Mouse (Mus musculus): ENCODE measurements around the gene Cenpb.

Cenpb gene

DNA sequence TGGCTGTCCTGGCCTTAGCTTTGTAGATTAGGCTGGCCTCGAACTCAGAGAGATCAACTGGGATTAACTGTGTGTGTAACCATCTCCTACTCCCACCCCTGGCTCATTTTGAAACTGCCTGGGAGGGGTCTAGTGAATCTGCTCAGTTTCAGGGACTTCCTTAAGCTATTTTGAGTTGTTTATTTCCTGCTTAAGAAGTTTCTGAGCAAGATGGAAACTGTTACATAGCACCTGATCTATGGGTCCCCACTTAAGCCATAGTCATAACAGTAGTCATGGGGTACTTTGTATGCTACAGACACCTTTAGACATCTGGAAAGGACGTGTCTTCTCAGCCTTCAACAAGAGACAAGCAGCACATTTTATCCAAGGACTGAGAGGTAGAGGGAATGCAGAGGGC lies 20.8 kb upstream of the Cenpb start:
- DNase-seq (ENCODE audit: low spot score in 2 of 2) = no peak

- DNase-seq (ENCODE audit: low spot score in 2 of 2) = no peak
Observed at GRCm38 (mm10) chr2:131196606-131197316, 16.9 kb upstream of the Cenpb start.

- DNase-seq (ENCODE audit: low spot score in 2 of 2) = no peak
Observed at GRCm38 (mm10) chr2:131191005-131191390, 11.1 kb upstream of the Cenpb start.

DNA sequence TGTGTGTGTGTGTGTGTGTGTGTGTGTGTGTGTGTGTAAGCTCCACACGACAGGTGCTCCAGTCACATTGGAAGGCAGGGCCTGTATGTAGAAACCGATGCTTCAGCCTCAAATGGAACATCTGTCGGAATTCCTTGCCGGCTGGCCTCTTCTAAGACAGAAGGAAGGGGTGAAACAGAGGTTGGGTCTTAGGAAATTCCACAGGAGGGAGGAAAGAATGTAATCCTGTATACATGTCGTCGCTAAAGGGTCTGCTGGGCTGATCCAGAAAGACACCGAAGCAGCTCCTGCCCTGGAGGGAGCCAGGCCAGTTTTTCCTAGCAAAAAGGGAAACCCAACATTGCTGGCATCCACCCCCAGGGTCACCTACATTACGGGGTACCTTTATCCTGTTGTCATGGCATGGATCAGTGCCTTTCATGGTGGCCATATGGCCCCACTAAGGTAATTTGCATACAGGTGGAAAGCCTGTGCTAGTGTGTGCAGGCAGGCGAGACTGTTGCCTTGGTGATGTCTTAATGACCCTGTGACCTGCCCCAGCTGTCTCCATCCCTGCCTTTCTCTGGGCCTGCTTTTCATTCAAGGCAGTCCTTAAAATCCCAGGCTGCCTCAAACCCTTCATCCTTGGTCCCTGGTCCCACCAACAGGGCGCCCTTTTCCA lies 10.6 kb upstream of the Cenpb start:
- DNase-seq (ENCODE audit: low spot score in 2 of 2) = no peak

- no peak for DNase-seq (ENCODE audit: low spot score in 2 of 2)
Observed at GRCm38 (mm10) chr2:131189521-131190309, 9.8 kb upstream of the Cenpb start.

- DNase-seq (ENCODE audit: low spot score in 2 of 2) = no peak
Observed at GRCm38 (mm10) chr2:131188311-131188710, 8.4 kb upstream of the Cenpb start.

DNA sequence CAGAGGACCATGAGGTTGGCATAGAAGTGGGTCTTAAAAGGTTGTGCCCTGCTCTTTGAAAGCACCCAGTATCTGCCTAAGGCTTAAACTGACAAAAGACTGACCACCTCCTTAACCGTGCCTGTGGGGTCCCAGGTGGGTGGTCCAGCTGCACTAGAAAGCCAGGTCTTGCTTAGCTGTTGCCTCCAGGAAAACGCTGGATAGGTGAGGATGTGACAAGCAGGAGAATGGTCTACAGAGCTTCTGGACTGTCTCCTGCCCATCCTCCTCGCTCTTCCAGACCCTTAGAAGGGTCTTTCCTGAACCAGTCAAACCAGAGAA lies 7.7 kb upstream of the Cenpb start:
- DNase-seq (ENCODE audit: low spot score in 2 of 2) = no peak

DNA sequence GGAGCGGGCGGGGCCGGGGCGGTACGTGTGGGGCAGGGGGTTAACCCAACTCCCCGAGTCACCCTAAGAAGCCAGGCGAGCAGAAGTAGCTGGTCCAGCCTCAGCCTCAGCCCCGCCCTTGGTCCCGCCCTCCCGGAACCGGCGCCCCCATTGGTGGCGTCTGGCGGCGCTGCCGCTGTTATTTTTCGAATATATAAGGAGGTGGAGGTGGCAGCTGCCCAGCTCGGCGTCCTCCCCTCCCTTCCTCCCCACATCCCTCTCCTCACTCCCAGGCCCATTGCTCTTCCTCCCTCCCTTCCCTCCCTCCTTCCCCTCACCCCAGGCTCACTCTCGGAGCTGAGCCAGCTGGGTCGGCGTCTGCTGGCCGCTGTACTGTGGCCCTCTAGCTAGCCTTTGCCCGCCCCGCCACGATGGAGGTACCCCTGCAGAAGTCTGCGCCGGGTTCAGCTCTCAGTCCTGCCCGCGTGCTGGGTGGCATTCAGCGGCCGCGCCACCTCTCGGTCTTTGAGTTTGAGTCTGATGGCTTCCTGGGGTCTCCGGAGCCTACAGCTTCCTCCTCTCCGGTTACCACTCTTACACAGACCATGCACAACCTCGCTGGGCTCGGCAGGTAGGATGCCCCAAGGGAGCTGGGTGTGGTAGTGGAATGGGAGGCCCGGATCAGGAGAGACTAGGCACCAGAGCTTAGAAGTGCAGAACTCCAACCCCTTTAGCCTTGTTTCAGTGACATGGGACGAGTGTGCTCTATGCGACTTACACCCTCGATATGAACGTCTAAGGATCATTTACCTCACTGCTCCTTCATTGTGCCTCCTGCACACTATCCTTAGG lies 7.1 kb upstream of the Cenpb start, which contains the start of the genes Cdc25b and Spef1:
Gene Cdc25b (plus strand): TSS at position 179 of the 831 bp plus-strand sequence.
Gene Spef1 (minus strand): TSS at position 512 of the 831 bp plus-strand sequence.
- peak; percentile 78 to 86 for DNase-seq (ENCODE audit: low spot score in 2 of 2)

DNA sequence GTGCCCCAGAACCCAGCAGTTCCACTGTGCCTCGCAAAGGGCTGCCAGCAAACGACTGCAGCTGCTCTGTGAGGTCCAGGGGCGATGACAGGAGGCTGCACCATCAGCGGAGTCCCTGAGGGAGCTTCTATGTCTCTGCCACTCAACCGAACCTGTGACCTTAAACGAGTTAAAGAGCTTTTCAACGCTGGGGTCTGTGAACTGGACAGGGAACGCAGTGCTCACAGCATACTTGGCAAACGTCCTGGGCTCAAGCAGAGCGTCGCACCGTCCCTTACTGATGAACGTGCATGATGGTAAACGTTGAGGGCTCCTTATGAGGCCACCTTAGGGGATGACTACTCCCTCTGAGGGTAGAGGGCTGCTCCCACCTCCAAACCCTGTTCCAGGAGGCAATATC lies 6.5 kb upstream of the Cenpb start:
- DNase-seq (ENCODE audit: low spot score in 2 of 2) = no peak

DNA sequence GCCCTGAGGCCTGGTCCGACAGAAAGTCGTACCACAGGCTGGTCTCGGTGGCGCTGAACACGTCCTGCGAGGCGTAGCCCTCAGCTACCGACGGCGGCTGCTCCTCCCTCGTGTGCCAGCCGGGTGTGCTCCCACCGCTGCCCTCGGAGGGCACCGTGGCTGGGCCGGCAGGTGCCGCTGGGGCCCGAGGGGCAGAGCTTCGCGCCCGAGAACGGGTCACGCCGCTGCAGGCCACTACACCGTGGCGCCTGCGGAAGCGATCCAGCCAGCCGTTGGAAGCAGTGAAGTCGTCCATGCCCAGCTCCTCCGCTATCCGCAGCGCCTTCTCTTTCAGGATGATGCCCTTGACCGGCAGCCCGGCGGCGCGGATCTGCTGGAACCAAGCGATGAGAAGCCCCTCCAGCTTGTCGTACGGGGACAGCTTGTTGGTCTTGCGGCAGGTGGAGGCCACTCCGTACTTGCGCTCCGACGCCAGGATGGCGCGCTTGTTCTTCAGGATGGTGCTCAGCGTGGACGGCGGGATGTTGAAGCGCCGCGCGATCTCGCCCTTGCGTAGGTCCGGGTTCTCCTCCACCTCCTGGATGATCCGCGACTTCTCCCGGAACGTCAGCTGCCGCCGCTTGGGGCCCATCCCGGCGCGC lies 501 bp downstream of the Cenpb start:
- DNase-seq (ENCODE audit: low spot score in 2 of 2) = peak in 1 of 2 experiments; percentile 59

DNA sequence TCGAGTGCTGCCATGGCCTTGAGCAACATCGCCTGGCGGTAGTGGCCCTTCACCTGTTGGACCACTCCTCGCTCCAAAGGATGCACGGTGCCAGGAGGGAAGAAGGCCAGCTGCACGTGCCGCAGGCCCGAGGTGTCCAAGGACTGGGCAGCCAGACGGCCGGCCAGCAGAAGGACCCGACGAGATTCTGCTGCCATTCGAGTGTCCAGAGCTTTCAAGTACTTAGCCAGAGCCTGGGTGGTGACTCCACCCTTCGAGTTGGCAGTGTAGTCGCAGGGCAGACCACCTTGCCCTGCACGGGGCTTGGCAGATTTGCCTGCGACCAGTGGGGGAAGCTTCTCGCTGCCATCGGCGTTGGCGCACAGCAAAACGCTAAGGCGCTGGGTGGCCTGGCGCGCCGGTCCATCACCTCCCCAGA lies 1.0 kb downstream of the Cenpb start:
- DNase-seq (ENCODE audit: low spot score in 2 of 2) = no peak

- no peak for DNase-seq (ENCODE audit: low spot score in 2 of 2)
Observed at GRCm38 (mm10) chr2:131177932-131178331, 1.9 kb downstream of the Cenpb start.

- DNase-seq (ENCODE audit: low spot score in 2 of 2) = peak in 1 of 2 experiments; percentile 61
Observed at GRCm38 (mm10) chr2:131176491-131176890, 3.4 kb downstream of the Cenpb start.

DNA sequence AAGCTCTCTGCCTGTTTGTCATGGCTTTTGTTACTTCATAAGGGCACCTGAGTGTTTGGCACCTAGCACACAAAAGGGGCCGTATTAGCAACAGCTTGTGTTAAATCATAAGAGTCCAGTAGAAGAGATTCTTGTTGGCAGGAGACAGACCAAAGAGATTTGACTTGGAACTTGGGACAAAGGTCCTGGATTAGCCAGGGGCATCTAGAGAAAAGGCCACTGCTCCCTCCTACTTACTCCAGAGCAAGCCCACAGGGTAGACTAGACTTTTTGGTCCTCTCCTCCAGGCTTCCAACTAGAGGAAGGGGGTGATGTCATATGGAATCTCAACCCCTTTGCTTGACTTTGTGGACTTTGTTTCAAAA lies 3.9 kb downstream of the Cenpb start:
- no peak for DNase-seq (ENCODE audit: low spot score in 2 of 2)

- DNase-seq (ENCODE audit: low spot score in 2 of 2) = no peak
Observed at GRCm38 (mm10) chr2:131175286-131175944, 4.5 kb downstream of the Cenpb start.

DNA sequence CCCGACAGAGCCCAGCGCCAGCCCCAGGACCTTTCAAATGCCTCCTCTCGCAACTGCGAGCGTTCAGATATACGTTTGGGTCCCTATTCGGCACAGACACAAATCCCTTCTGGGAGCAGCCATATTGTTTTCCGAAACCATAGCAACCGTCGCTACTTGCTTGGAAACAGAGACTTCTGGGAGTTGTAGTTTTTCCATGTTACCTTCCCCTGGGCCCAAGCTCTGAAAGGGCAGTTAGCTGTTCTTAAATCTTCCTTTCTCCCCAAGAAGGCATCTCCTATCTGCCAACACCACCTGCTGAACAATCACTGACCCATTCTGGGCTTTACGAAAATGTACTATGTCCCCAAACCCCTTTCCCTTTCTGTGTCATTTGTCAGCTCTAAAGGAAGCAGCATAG lies 5.2 kb downstream of the Cenpb start:
- DNase-seq (ENCODE audit: low spot score in 2 of 2) = peak; percentile 50 to 52

GRCm38 (mm10) chr2:131172322-131172721 lies 7.5 kb downstream of the Cenpb start:
- DNase-seq (ENCODE audit: low spot score in 2 of 2) = no peak

- DNase-seq (ENCODE audit: low spot score in 2 of 2) = peak; percentile 66 to 82
Observed at GRCm38 (mm10) chr2:131171401-131172104, 8.3 kb downstream of the Cenpb start.

- DNase-seq (ENCODE audit: low spot score in 2 of 2) = no peak
Observed at GRCm38 (mm10) chr2:131170936-131171335, 8.9 kb downstream of the Cenpb start.

DNA sequence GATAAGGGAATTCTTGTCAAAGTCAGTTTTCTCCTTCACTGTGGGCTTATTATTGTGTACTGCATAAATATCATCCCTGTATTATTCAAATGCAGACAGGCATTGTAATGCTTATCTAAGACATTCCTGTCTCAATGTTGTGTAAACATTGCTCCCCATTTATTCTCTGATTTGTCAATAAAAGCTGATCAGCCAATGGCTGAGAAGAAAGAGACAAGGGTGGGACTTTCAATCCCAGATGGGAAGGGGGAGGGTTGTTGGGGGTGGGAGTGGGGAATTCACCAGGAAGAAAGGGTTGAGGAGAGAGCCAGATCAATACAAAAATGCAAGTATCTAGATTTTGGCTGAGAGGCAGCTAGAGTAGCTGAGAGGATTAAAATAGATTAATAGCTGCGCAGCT lies 11.0 kb downstream of the Cenpb start:
- no peak for DNase-seq (ENCODE audit: low spot score in 2 of 2)

Data from urinary bladder, postnatal 36 days (tissue).